Mouse (Mus musculus) heart, postnatal 10 days (tissue): Measurements from ENCODE around the gene Gm26661. TPM values are rescaled to one million over a fixed set of nuclear protein-coding genes. Genes with fewer than 3 reads are reported as not detected.

ENCODE experiments used
- DNase-seq, 2 experiments: peaks; one replicate each; pipeline ENCODE4 v3.0.0; 2021
- intact Hi-C: fragments of 180-260 bp; cut with DNase I; formaldehyde crosslinking; loops from one replicate; pipeline ENCODE4 v1.15.1; 2025
- total RNA-seq, 2 experiments: library from RNA; stranded (reverse); gene quantifications; 2 replicates each; pipeline ENCODE4 v1.2.3; 2021

Gene Gm26661
- not detected for total RNA-seq

- DNase-seq, result peak; percentile 50 to 72
- intact Hi-C loops, result no loop called here
Observed at GRCm38 (mm10) chr14:7791532-7792159, at the start of gene Gm26661. Gene Gm26661, plus strand, starts transcription at chr14:7791587.

DNA sequence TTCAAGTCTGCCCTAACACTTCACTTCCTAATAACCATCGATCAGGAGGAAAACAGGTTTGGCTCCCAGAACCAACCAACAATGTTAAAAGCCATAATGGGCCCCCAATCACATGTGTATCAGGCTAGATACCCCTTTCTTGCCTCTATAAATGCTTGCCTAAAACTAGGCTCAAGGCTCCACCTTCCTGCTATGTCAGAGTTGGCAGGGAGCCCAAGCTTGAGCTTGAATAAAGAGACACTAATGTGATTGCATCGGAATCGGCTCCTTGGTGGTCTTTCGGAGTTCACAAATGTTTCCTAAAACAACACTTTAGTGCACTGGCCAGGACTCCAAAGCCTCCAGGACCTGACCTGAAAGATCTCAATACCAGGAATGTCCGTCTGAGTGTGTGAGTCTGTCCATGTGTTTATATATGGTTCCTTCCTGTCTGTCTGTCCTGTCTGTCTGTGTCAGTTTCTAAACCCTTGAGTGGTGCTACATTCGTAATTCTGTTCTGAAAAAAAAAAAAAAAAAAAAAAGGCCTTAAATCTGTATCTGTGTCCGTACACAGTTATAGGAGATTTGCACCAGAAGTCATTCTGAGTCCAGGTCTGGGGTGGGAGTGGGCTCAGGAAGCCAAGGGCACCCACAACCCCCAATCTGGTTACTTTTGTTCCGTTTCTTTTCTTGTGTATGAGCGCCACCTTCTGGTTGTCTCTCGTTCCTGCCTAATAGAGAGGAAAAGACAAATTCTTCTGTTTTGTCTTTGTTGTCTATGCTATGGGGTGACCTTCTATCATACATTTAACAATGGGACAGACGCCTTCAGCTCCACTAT is 42.2 kb upstream of the Gm26661 start:
- intact Hi-C loops, result no loop called here
- DNase-seq, result peak; percentile 54 to 70

DNA sequence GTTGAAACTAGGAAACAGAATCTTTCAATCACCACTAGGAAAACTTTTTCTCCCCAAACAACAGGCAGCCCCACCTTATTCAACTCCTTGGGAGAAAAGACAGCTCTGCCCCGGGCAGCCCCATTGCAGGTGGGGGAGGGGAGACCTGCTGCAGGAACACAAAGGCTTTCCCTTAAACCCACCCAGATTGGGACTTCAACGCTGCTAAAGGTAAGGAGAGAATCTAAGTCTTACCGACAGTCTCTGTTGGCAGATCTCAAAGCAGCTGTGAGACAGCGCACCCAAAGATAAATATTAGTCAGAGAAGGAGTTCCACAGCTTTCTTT is 41.7 kb upstream of the Gm26661 start:
- intact Hi-C loops, result no loop called here

GRCm38 (mm10) chr14:7765569-7766314 is 25.6 kb upstream of the Gm26661 start:
- intact Hi-C loops, result loop anchor here (2.0 to 10.0 kb wide), 2 partner anchors 35 to 61 kb away; no protein-coding TSS in a partner anchor
- DNase-seq, result peak; percentile 68 to 84

More for the DNA sequence above, 41.7 kb upstream of the Gm26661 start:
- no peak for DNase-seq

GRCm38 (mm10) chr14:7773714-7774389 is 17.5 kb upstream of the Gm26661 start:
- intact Hi-C loops, result no loop called here

DNA sequence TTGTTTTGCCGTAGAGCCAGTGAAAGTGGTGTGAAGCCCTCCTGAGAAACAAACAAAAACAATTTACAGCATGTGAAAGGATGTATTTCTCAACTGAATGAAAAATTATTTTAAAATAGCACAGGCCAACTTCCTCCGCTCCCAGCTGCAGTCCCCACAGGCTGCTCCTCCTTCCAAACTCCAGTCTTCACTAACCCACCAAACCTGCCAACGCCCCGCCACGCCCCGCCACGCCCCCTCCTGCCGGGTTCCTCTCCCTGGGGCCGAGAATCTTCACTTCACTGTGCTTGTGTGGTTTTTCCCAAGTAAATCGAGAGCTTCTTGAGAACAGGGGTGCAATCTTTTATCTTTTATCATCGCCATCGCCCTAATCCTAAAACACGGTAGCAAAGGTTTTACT is 5.3 kb upstream of the Gm26661 start:
- no peak for DNase-seq
- intact Hi-C loops, result no loop called here

More at GRCm38 (mm10) chr14:7773714-7774389, 17.5 kb upstream of the Gm26661 start:
- DNase-seq, result peak; percentile 57 to 66

GRCm38 (mm10) chr14:7789266-7790030 is 1.9 kb upstream of the Gm26661 start:
- intact Hi-C loops, result no loop called here
- peak in 1 of 2 experiments; percentile 39 for DNase-seq

- intact Hi-C loops, result no loop called here
- DNase-seq, result no peak
Observed at GRCm38 (mm10) chr14:7791061-7791531, 291 bp upstream of the Gm26661 start.

GRCm38 (mm10) chr14:7795961-7796360 is 4.6 kb downstream of the Gm26661 start:
- DNase-seq, result no peak
- intact Hi-C loops, result no loop called here

- no peak for DNase-seq
- intact Hi-C loops, result loop anchor here (2.0 kb wide), 1 partner anchor 34 kb away; no protein-coding TSS in a partner anchor
Observed at GRCm38 (mm10) chr14:7800611-7801010, 9.2 kb downstream of the Gm26661 start.

GRCm38 (mm10) chr14:7801831-7802230 is 10.4 kb downstream of the Gm26661 start:
- peak; percentile 44 to 64 for DNase-seq
- intact Hi-C loops, result loop anchor here (2.0 kb wide), 1 partner anchor 35 kb away; no protein-coding TSS in a partner anchor

GRCm38 (mm10) chr14:7803874-7804557 is 12.6 kb downstream of the Gm26661 start:
- intact Hi-C loops, result no loop called here
- DNase-seq, result no peak

DNA sequence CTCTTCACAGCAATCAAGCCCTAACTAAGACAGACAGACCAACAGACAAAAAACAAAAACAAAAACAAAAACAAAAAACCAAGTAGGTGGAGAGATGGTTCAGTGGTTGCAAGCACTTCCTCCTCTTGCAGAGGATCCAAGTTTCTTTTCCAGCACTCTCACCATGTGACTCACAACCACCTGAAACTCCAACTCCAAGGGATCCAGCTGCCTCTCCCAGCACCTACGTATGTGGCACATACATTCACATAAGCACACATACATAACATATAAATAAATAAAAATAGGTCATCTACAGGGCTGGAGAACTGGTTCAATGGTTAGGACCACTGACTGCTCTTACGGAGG is 13.1 kb downstream of the Gm26661 start:
- intact Hi-C loops, result no loop called here
- no peak for DNase-seq

DNA sequence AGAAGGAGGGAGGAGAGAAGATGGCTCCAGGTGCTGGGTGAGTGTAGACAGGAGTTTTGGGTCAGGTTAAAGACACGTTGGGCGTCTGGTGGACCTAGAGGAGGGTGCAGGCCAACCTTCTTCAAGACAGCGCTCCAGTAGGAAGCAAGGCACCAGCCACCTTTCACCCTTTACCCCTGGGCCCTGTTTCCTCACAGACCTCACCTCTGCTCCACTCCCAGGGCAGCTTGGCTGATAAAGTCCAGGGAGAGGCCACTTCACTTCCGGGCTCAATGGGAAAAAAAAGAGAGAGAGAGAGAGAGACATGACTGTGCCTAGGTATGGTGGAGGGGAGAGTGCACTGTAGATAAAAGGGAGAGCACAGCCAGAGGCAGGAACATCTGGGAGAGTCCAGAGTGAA is 16.3 kb downstream of the Gm26661 start:
- intact Hi-C loops, result no loop called here
- DNase-seq, result no peak

- intact Hi-C loops, result no loop called here
- DNase-seq, result peak; percentile 28 to 43
Observed at GRCm38 (mm10) chr14:7808501-7808981, 17.2 kb downstream of the Gm26661 start.

DNA sequence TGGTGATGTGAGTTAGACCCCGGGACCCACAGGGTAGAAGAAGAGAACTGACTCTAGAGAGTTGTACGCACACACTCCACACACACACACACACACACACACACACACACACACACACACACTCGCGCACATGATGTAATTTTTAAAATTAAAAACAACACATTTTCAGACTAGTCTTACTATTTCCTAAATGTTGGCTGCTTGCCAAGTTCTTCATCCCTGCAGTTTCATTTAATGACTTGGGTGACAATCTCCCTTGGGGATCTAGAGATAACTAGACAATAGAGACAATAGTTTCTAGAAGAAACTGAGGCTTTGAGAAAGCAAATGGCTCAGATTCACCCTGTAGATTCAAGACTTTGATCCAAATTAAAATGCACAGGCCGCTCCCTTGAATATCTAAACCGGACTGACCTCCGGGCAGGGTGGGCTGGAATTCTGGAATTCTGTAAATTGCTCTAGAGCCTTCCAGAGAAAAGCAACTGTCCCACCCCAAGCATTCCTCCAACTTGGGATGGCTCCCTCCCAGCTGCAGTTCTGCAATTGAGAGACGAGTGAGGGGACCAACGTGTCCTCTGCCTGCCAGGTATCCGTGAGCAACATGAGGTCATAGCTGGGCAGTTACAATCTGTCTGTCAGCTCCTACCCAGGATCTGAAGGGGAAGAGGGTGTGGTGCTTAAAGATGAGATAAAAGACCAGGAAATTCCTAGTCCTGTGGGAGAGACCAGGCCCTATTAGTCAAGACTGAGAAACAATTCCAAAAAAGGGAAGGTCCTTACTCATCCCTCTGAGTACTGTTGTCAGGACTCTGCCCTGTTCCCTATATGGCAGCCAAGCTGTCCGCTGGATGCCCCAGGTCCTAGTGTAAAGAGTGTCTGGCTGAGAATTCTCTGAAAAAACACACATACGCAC is 17.9 kb downstream of the Gm26661 start:
- intact Hi-C loops, result no loop called here
- peak; percentile 35 to 40 for DNase-seq

- peak; percentile 96 to 98 for DNase-seq
- intact Hi-C loops, result loop anchor here (1.0 to 10.0 kb wide), 5 partner anchors 69 to 347 kb away; partner anchors contain the start of gene Dnase1l3
Observed at GRCm38 (mm10) chr14:7817770-7818462, 26.5 kb downstream of the Gm26661 start, which contains the start of gene Flnb. Gene Flnb, plus strand, starts transcription at chr14:7817957.
